Mouse (Mus musculus): ENCODE data around the gene Slc16a9.

Gene Slc16a9

GRCm38 (mm10) chr10:70250354-70250753, 5.5 kb downstream of the Slc16a9 start:
- no peak for DNase-seq (ENCODE audit: low read depth)

DNA sequence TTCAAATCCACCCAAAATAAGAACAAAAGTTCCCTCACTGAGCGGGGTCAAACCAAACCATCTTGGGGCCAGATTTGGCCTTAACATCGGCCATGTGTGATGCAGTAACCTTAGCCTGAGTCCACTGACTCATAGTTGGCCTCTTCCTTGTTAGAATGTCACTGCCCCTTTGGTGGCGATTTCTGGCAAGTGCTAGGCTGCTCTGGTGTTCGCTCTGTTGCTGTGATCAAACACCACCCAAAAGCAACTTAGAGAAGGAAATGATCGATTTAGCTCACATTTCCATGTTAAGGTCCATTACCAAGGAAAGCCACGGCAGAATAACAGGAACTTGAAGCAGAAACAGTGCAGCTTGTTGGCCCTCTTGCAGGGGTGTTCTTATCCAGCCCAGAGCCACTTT, 5.9 kb downstream of the Slc16a9 start:
- no peak for DNase-seq (ENCODE audit: low read depth)

DNA sequence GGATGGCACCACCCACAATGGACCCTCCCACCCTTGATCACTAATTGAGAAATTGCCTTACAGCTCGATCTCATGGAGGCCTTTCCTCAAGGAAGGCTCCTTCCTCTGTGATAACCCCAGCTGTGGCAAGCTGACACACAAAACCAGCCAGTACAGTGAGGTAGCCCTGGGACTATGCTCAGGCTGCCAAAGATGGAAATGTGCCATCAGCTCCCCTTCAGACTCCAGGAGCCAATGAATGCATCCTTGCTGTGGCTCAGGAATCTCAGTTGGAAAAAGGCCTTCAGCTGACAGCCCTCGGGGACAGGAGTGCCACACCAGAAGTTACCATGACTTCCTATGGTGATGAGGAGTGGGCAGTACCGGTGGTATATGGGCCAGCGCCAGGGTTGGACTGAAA, 9.8 kb downstream of the Slc16a9 start:
- DNase-seq (ENCODE audit: low read depth), result no peak

DNA sequence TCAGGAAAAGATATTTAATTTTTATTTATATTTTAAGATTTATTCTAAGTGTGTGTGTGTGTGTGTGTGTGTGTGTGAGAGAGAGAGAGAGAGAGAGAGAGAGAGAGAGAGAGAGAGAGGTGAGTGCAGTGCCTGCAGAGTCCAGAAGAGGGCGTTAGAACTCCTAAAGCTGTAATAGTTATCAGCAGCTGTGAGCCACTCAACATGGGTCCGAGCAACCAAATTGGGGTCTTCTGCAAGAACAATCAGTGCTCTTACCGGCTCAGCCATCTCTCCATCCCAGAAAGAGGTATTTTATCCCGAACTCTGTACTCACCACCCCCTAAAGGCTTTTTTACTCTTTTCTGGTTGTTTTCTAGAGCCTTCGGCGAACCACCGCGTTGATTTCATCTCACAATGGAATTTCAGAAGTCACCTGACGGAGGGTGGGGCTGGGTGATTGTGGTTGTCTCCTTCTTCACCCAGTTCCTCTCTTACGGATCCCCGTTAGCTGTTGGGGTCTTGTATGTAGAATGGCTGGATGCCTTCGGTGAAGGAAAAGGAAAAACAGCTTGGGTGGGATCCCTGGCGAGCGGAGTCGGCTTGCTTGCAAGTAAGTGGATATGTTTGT, 10.8 kb downstream of the Slc16a9 start:
- no peak for DNase-seq (ENCODE audit: low read depth)

DNA sequence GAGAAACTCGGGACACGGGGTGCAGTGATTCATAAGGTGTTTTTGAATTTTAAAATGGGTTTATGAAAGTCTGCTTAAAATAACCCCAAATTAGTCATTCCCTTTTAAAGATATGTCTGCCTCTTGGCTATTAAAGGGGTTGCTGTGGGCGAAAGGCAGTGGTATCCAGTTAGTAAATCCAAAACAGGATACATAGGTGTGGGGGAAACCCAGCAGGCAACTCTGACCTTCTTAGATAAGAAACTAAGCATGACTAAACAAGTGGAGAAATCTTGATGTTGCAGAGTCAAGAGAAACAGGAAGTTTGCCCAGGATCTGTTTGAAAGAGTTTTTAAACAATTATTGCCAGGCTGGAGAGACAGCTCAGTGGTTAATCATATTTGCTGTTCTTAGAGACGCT, 12.1 kb downstream of the Slc16a9 start:
- peak; percentile 9 for DNase-seq (ENCODE audit: low read depth)

DNA sequence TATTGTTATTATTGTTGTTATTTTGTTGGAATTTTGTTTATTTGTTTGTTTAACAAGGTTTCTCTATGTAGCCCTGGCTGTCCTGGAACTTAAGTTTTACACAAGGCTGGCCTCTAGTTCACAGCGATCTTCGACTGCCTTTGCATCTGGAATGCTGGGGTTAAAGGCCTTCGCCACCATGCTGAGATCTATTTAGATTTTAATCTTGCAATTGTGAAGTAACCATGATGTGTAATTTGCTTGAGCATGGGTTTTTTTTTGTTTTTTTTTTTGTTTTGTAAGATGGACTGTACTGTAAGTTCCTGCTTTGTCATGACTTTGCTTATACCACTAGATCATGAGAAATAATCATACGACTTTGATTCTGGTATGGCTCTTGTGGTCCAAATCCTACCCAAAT, 16.0 kb downstream of the Slc16a9 start:
- DNase-seq (ENCODE audit: low read depth), result no peak

- DNase-seq (ENCODE audit: low read depth), result no peak
Measured at GRCm38 (mm10) chr10:70262051-70262450, 17.2 kb downstream of the Slc16a9 start.

DNA sequence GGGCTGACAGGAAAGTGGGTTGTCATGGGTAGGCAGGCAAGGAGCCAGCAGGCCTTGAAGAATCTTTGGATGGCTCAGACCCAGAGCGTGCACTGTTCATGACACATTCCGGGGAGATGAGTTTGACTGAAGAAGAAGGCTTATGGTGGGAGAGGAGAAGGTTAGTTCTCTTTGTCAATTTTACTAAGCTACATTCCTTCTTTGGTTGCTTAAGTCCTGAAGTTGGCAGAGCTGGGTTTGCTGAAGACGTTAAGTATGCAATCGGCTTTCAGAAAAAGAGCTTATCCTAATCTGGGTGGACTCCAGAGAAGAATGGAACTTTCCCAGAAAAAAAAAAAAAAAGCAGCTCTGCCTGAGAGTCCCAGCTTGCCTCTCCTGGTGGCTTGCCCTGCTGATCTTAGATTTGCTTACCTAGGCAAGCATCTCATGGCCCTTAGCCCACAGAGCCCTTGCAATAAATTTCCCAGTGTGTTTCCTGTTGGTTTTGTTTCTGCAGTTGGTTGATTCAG, 18.8 kb downstream of the Slc16a9 start:
- no peak for DNase-seq (ENCODE audit: low read depth)

GRCm38 (mm10) chr10:70264337-70265036, 19.6 kb downstream of the Slc16a9 start:
- DNase-seq (ENCODE audit: low read depth), result no peak

GRCm38 (mm10) chr10:70266501-70266900, 21.6 kb downstream of the Slc16a9 start:
- no peak for DNase-seq (ENCODE audit: low read depth)

- DNase-seq (ENCODE audit: low read depth), result no peak
Measured at GRCm38 (mm10) chr10:70268581-70269446, 23.9 kb downstream of the Slc16a9 start.

DNA sequence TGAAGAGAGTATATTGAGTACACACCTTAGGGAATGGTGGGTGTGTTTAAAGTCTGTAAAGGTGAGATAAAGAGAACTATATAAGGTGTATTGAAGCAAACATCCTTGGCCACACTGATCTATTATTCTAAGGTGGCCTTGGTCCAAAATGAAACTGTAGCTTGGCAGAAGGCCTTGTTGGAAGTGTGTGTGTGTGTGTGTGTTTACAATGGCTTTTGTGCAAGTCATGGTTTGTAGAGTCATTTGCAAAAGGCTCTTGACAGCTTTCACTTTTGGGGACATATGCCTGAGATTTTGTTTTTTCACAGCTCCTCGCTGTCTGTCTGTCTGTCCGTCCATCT, 24.5 kb downstream of the Slc16a9 start:
- no peak for DNase-seq (ENCODE audit: low read depth)

DNA sequence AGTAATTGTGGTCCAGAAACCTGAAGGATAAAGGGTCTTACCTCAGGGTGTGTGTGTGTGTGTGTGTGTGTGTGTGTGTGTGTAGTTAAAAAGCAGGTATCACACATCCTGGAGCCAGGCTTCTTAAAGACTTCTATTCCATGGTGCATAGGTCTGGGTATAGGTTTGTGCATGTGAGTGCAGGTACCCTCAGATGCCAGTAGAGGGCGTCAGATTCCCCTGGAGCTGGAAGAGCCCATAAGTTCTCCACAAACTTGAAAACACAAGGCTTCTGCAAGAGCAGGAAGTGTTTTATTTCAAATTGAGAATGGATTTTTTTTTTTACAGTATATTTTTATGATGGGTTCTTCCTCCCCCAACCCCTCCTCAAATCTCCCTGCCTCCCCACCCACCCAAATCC, 31.8 kb downstream of the Slc16a9 start:
- DNase-seq (ENCODE audit: low read depth), result no peak

- no peak for DNase-seq (ENCODE audit: low read depth)
Measured at GRCm38 (mm10) chr10:70279349-70279748, 34.4 kb downstream of the Slc16a9 start.

GRCm38 (mm10) chr10:70287825-70288235, 42.9 kb downstream of the Slc16a9 start:
- DNase-seq (ENCODE audit: low read depth), result peak; percentile 26

DNA sequence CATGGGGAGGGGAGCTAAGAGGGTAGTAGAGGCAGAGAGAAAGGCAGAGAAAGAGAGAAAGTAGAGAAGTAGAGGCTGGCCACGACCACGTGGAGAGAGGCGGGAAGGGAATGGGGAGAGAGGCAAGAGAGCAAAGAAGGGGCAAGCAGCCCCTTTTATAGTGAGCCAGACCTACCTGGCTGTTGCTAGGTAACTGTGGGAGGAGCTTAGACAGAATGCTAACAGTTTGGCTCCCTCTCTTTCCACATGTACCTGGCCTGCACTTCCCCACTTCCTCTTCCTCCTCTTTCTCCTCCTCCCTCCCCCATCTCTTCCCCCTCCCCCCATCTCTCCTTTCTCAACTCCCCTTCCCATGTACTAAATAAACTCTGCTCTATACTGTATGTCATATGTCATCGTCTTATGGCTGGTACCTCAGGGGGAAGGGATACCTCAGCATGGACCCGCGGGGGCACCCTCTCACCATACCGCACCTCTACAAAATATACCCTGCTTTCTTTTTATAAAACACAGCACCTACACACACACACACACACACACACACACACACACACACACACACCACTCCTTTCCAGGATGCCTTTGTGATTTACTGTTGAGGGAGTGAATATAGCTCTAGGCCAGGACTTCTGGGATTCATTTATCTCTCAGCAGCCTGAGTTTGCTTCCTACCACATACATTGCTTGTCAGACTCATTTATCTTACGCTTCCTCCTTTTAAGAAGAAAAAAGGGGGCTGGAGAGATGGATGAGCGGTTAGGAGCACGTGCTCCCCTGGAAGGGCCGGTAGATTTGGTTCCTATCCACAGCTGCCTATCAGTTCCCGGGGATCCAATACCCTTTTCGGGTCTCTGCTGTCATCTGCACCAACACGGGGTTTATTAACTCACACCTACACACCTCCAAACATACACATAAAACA, 43.8 kb downstream of the Slc16a9 start:
- DNase-seq (ENCODE audit: low read depth), result no peak

DNA sequence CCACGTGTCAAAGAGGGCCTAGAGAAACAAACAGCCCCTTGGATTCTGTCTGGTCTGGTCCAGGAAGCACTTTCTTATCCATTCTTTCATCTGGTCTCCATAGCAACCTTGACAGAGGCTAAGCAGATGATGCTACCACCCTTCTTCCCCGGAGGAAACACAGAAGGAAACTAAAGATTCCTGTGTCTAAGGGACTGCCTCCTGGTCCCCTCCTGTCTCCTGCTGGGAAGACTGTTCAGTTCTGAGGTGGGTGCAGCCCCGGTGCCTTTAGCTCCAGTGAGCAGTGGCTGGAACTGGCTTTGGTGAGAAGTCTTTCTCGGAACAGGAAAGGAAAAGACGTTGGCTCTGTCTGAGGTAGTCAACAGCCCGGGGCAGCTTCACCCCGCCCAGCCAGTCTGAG, 47.1 kb downstream of the Slc16a9 start:
- no peak for DNase-seq (ENCODE audit: low read depth)

GRCm38 (mm10) chr10:70294094-70294493, 49.2 kb downstream of the Slc16a9 start:
- no peak for DNase-seq (ENCODE audit: low read depth)

- peak; percentile 78 for DNase-seq (ENCODE audit: low read depth)
Measured at GRCm38 (mm10) chr10:70296531-70297366, 51.8 kb downstream of the Slc16a9 start.

- DNase-seq (ENCODE audit: low read depth), result no peak
Measured at GRCm38 (mm10) chr10:70299118-70299517, 54.2 kb downstream of the Slc16a9 start.

- DNase-seq (ENCODE audit: low read depth), result no peak
Measured at GRCm38 (mm10) chr10:70299653-70300052, 54.8 kb downstream of the Slc16a9 start.
